Mouse (Mus musculus) neutrophil, adult 5-6 weeks (primary cell): ENCODE data around the gene Gps1. TPM values are rescaled to one million over a fixed set of nuclear protein-coding genes. Genes with fewer than 3 reads are reported as not detected.
A peak's percentile ranks its signal among the peaks of the same experiment; 100 is the strongest.
"Not testable (repeated sequence)": the region's sequence is repeated elsewhere in the genome, so short reads cannot be mapped to it uniquely, and the experiment has no call there.

ENCODE experiments used
- ATAC-seq: fragments of 151-379, 151-347 bp; 2 replicates; pipeline ENCODE4 v1.8.0; 2017; ENCODE audit warnings: mild to moderate bottlenecking, moderate TSS enrichment; ENCODE audit not compliant: insufficient number of reproducible peaks, poor library complexity, low FRiP score, severe bottlenecking; ENCODE audit errors: extremely low read depth
- total RNA-seq: library from RNA; stranded (forward); fragments of 200-1000 nt; gene quantifications from 2 replicates; pipeline ENCODE4 v1.2.3, GENCODE M21; 2017

The Gps1 gene
- total RNA-seq, 1 experiment from 2014 or later: 59.6 TPM

GRCm38 (mm10) chr11:120818251-120818650, 34.2 kb downstream of the Gps1 start:
- no peak for ATAC-seq

DNA sequence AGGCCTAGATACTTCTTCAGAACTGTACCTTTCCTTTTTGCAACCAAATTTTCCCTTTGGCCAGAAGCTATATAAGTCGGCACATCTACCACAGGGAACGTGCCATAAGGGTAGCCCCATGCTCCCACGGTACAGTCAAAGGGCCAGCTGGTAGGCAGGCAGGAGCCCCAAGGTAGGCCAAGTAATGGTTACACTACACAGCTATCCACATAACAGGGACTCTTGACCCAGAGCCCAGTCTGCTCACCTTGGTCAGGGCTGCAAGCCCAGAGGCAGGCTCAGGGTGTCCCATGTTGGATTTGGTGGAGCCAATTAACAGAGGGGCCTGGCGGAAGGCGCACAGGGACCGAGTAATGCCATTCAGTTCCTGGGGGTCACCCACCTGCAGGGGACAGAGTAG, 35.5 kb downstream of the Gps1 start:
- no peak for ATAC-seq

GRCm38 (mm10) chr11:120820546-120820945, 36.5 kb downstream of the Gps1 start:
- no peak for ATAC-seq

- ATAC-seq: no peak
Measured at GRCm38 (mm10) chr11:120821076-120821922, 37.2 kb downstream of the Gps1 start.

- ATAC-seq: no peak
Measured at GRCm38 (mm10) chr11:120822321-120822720, 38.2 kb downstream of the Gps1 start.

- ATAC-seq: no peak
Measured at GRCm38 (mm10) chr11:120822831-120823550, 38.9 kb downstream of the Gps1 start.

- ATAC-seq: no peak
Measured at GRCm38 (mm10) chr11:120823551-120823947, 39.5 kb downstream of the Gps1 start.

DNA sequence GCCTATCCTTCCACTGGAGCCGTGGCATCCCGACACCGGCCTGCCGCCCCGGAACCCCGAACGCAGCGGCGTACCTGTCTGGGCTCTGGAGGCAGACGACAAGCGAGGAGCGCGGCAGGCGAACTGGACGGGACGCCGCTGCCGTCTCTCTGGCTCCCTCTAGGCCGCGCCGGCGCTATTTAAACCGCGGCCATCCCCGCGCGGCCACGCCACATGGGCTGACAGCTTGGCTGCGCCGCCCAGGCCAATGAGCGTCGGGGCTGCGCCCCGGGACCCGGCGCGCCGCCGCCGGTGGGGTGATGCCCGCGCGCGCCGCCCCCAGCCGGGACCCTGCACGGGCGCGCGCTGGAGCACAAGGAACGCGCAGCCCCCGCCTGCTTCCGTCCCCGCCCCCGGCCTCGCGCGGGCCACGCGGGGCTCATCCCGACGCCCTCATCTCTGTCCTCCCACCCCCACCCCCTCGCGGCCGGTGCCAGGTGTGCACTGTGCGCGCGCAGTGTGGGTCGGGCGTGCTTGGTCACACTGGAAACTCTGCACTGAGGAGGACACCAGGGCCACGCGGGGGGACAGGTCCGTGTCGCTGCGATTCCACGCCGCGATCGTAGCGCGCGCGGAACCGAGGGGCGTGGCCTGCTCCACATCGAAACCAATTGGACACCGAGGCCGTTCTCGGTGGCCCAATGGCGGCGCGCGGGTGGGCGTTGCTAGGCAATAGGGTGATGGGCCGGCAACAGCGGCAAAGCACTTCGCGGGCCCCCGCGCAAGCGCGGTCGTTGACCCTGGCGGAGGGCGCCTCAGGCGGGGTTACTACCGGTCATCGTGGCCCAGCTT, 40.1 kb downstream of the Gps1 start, which contains the start of gene Fasn:
Fasn (minus strand) TSS at position 592 of the 831 bp plus-strand sequence.
- peak; percentile 69 for ATAC-seq

DNA sequence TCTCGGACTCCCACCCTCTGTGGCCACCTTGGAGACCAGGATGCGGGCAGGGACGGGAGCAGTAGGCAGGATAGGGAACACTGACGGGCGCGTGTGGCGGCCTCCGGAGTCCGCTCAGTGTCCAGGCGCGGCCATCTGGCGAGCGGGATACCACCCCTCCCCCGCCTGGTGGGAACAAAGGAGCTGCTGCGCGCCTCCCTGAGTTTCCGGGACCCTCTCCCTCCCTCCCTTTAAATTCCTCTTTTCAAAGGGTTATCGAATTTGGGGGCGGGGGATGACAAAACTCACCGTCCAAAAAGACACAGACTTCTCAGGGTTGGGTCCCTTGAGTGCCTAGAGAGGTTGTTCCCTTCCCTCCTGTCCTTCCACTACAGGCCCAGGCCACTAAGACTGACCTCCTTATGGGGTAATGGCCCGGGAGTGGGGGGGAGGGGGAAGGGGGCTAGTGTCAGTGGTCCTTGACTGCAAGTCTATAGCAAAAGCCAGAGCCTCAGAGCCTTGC, 40.8 kb downstream of the Gps1 start:
- no peak for ATAC-seq

DNA sequence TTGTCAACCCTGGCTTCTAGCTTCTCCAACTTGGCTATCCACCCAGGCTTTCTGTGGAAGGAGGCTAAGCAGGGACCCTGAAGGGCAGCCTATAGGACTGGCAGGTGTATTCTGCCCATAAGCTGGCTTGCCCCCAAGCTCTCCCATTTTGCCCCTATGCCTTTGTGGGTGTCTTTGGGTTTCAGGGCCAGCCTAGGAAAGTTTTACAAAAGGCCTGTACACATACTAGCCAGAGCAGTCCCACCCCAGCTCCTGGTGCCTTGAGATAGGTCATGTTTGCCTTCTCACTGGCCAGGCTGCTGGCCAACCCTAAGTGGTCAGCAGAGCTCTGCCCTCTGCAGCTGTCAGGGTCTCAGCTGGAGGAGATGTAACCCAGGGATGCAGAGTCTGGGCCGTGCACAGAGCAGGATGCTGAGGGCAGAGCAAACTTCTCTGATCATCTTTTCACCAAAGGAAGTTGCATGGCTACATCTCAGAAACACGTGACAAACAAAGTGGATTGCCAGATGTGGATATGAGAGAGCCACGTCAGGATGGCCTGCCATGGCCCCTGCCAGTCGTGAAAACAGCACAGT, 41.3 kb downstream of the Gps1 start:
- ATAC-seq: no peak

DNA sequence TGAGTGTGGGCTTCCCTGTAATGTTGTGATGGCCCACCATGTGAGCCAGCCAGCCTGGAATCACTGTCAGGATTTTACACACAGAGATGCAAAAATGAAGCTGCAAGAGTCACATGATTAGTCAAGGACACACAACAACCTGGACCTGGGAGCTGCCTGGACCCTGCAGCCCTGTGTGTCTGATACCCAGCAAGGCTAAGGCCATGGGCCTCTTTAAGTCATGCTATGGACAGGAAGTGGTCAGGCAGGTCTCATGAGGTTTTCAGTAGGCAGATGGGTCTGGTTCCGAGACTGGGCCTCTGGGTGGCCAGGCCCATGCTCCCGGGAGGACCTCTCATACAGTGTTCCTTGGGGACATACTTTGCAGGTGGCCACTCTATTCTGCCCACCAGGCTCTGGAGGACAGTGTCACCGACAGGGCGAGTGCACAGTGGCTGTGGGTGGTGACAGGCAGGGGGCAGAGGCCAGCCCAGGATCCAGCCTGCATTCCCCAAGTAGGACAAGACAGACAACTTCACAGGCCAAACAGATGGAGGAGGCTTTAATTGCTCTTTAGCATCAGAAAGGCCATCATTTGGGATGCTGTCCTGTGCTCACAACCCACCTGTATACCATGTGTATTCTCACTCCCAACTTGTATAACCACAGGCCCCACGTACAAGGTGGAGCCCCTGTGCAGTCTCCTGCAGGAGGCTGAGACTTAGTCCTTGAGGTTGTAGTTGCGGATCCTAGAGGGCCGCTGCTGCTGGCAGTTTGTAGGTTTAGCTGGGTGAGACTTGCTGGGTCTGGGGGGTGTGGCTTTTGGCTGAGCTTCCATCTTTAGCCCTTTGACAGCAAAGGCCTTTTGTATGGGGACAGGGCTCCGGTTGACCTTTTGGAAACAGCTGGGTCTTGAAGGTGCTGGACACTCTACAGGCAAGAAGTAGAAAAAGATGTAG, 42.2 kb downstream of the Gps1 start:
- no peak for ATAC-seq

GRCm38 (mm10) chr11:120828416-120828815, 44.3 kb downstream of the Gps1 start:
- ATAC-seq: no peak

DNA sequence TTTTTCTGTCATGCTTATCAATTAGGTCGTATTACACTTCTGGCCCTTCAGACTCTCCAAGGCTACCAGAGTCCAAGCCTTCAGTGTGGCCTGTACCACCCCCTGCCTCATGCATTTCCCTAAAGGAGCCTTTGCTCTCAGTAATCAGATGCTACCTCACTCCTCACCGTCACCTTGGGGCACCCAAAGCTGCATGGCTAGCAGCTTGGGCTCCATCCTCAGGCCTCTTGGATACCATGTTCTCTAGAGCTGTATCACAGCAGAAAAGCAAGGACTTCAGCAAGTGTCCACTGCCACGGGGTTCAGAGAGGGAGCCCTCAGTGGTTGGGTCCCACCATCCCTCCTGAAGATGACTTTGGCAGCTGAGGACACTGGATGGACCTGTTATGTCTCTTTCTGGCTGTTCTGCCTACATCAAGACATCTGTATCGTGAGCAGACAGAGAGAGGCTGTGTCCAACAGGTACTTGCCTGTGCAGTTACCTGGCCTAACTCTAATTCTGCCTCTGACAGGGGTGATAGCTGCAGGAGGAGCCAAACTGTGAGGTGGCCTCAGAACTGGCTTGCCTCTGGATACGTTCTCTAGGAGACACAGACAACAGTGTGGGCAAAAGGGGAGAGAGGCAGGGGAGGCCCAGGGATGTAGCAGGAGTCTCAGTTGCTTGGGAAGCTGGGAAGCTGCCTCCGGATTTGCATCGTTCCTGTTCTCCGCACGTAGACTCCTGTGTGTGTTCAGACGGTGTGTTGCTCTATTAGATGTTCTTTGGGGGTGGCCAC, 45.9 kb downstream of the Gps1 start:
- no peak for ATAC-seq

- no peak for ATAC-seq
Measured at GRCm38 (mm10) chr11:120830686-120831085, 46.6 kb downstream of the Gps1 start.

GRCm38 (mm10) chr11:120831659-120832440, 47.8 kb downstream of the Gps1 start:
- ATAC-seq: no peak

DNA sequence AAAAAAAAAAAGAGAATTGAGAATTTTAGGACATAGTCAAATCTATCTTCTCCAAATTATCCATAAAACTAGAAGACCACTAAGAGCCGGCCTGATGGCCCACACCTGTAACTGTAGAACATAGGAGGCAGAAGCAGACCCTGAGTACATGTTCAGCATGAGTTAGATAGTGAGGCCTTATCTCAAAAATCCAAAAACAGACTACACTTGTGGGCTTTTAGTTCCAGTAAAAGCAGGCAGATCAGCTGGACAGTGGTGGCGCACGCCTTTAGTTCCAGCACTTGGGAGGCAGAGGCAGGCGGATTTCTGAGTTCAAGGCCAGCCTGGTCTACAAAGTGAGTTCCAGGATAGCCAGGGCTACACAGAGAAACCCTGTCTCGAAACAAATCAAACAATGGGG, 48.9 kb downstream of the Gps1 start:
- not testable (repeated sequence) for ATAC-seq
